Mouse (Mus musculus): Measurements from ENCODE around the gene Scand1. TPM values are rescaled to one million over a fixed set of nuclear protein-coding genes. Genes with fewer than 3 reads are reported as not detected.

Scand1 gene
- polyA plus RNA-seq, 2 experiments, result 74.1 to 97.7 TPM

- TF ChIP-seq POLR2A (IDR thresholded peaks at IDR 0.05; ENCODE audit: borderline replicate concordance, extremely low read depth, insufficient read depth, insufficient read length), result no peak
- H3K4me2 ChIP-seq (replicated peaks; ENCODE audit: low read depth, low read length, severe bottlenecking), result peak overlapping the region; percentile 80
- peak overlapping the region; percentile 93 for H3K4me3 ChIP-seq (replicated peaks; ENCODE audit: low read length)
- H3K4me1 ChIP-seq (ENCODE audit: control insufficient read depth, insufficient read depth, low read length), result peaks cover 7% of the 10 kb centered on the region
- ATAC-seq (ENCODE audit: low FRiP score, low read depth) (no peak), DNase-seq (ENCODE audit: low spot score) (no peak)
- no peak overlapping the region; the same call in 1 of the 2 replicates for H3K27ac ChIP-seq (replicated peaks; ENCODE audit: low read depth, low read length)
- H3K9me3 ChIP-seq (ENCODE audit: control insufficient read depth, low read length), result no peaks in the 10 kb centered on the region
- H3K9ac ChIP-seq (ENCODE audit: low read depth, low read length, severe bottlenecking), result peak overlapping the region; percentile 91; the same call in 1 of the 2 replicates
- WGBS, result 48% methylated on average over 3 of the region's 3 CpGs
- H3K27me3 ChIP-seq (ENCODE audit: control insufficient read depth, insufficient read depth, low read length), result no peaks in the 10 kb centered on the region
- H3K36me3 ChIP-seq (ENCODE audit: control insufficient read depth, insufficient read depth, low read length), result peaks cover 7% of the 10 kb centered on the region
Measured at GRCm38 (mm10) chr2:156313153-156313552, 649 bp upstream of the Scand1 start.

GRCm38 (mm10) chr2:156311841-156312291 lies 638 bp downstream of the Scand1 start:
- no peak for TF ChIP-seq POLR2A (IDR thresholded peaks at IDR 0.05; ENCODE audit: borderline replicate concordance, extremely low read depth, insufficient read depth, insufficient read length)
- Histone ChIP-seq H3K4me3 (replicated peaks; ENCODE audit: low read length) (peak overlapping the region; percentile 93), H3K36me3 (ENCODE audit: control insufficient read depth, insufficient read depth, low read length) (peaks cover 19% of the 10 kb centered on the region), H3K4me2 (replicated peaks; ENCODE audit: low read depth, low read length, severe bottlenecking) (peak overlapping the region; percentile 80), H3K27me3 (ENCODE audit: control insufficient read depth, insufficient read depth, low read length) (no peaks in the 10 kb centered on the region), H3K4me1 (ENCODE audit: control insufficient read depth, insufficient read depth, low read length) (peaks cover 7% of the 10 kb centered on the region), H3K9me3 (ENCODE audit: control insufficient read depth, low read length) (no peaks in the 10 kb centered on the region), H3K9ac (ENCODE audit: low read depth, low read length, severe bottlenecking) (peak overlapping the region; percentile 91), H3K27ac (replicated peaks; ENCODE audit: low read depth, low read length) (peak overlapping the region; percentile 94)
- DNase-seq (ENCODE audit: low spot score) (peak; percentile 6), ATAC-seq (ENCODE audit: low FRiP score, low read depth) (peak; percentile 75)
- WGBS, result under 1% methylated on average over 53 of the region's 53 CpGs

GRCm38 (mm10) chr2:156311441-156311840 lies 1.1 kb downstream of the Scand1 start:
- 17% methylated on average over 8 of the region's 8 CpGs for WGBS
- ATAC-seq (ENCODE audit: low FRiP score, low read depth) (peak; percentile 9; the same call in 1 of the 2 replicates), DNase-seq (ENCODE audit: low spot score) (no peak)
- Histone ChIP-seq H3K36me3 (ENCODE audit: control insufficient read depth, insufficient read depth, low read length) (peaks cover 22% of the 10 kb centered on the region), H3K9me3 (ENCODE audit: control insufficient read depth, low read length) (no peaks in the 10 kb centered on the region), H3K4me1 (ENCODE audit: control insufficient read depth, insufficient read depth, low read length) (peaks cover 7% of the 10 kb centered on the region), H3K9ac (ENCODE audit: low read depth, low read length, severe bottlenecking) (peak overlapping the region; percentile 91), H3K27ac (replicated peaks; ENCODE audit: low read depth, low read length) (peak overlapping the region; percentile 94), H3K27me3 (ENCODE audit: control insufficient read depth, insufficient read depth, low read length) (no peaks in the 10 kb centered on the region), H3K4me3 (replicated peaks; ENCODE audit: low read length) (peak overlapping the region; percentile 93), H3K4me2 (replicated peaks; ENCODE audit: low read depth, low read length, severe bottlenecking) (peak overlapping the region; percentile 80)
- no peak for TF ChIP-seq POLR2A (IDR thresholded peaks at IDR 0.05; ENCODE audit: borderline replicate concordance, extremely low read depth, insufficient read depth, insufficient read length)

GRCm38 (mm10) chr2:156310945-156311344 lies 1.6 kb downstream of the Scand1 start:
- Histone ChIP-seq H3K36me3 (ENCODE audit: control insufficient read depth, insufficient read depth, low read length) (peaks cover 24% of the 10 kb centered on the region), H3K9ac (ENCODE audit: low read depth, low read length, severe bottlenecking) (no peak overlapping the region), H3K27ac (replicated peaks; ENCODE audit: low read depth, low read length) (no peak overlapping the region), H3K4me3 (replicated peaks; ENCODE audit: low read length) (peak overlapping the region; percentile 93; the same call in 1 of the 2 replicates), H3K4me1 (ENCODE audit: control insufficient read depth, insufficient read depth, low read length) (peaks cover 7% of the 10 kb centered on the region), H3K27me3 (ENCODE audit: control insufficient read depth, insufficient read depth, low read length) (no peaks in the 10 kb centered on the region), H3K9me3 (ENCODE audit: control insufficient read depth, low read length) (no peaks in the 10 kb centered on the region), H3K4me2 (replicated peaks; ENCODE audit: low read depth, low read length, severe bottlenecking) (peak overlapping the region; percentile 80; the same call in 1 of the 2 replicates)
- ATAC-seq (ENCODE audit: low FRiP score, low read depth), result no peak
- DNase-seq (ENCODE audit: low spot score), result no peak
- no peak for TF ChIP-seq POLR2A (IDR thresholded peaks at IDR 0.05; ENCODE audit: borderline replicate concordance, extremely low read depth, insufficient read depth, insufficient read length)
- WGBS, result 94% methylated on average over 5 of the region's 5 CpGs

- WGBS, result 93% methylated on average over 5 of the region's 5 CpGs
- ATAC-seq (ENCODE audit: low FRiP score, low read depth) (no peak), DNase-seq (ENCODE audit: low spot score) (no peak)
- Histone ChIP-seq H3K4me3 (replicated peaks; ENCODE audit: low read length) (no peak overlapping the region), H3K9me3 (ENCODE audit: control insufficient read depth, low read length) (no peaks in the 10 kb centered on the region), H3K4me1 (ENCODE audit: control insufficient read depth, insufficient read depth, low read length) (peaks cover 7% of the 10 kb centered on the region), H3K4me2 (replicated peaks; ENCODE audit: low read depth, low read length, severe bottlenecking) (no peak overlapping the region), H3K9ac (ENCODE audit: low read depth, low read length, severe bottlenecking) (no peak overlapping the region), H3K27me3 (ENCODE audit: control insufficient read depth, insufficient read depth, low read length) (no peaks in the 10 kb centered on the region), H3K27ac (replicated peaks; ENCODE audit: low read depth, low read length) (no peak overlapping the region), H3K36me3 (ENCODE audit: control insufficient read depth, insufficient read depth, low read length) (peaks cover 28% of the 10 kb centered on the region)
- no peak for TF ChIP-seq POLR2A (IDR thresholded peaks at IDR 0.05; ENCODE audit: borderline replicate concordance, extremely low read depth, insufficient read depth, insufficient read length)
Measured at GRCm38 (mm10) chr2:156310455-156310854, 2.0 kb downstream of the Scand1 start.
